Mouse (Mus musculus): ENCODE data around the gene Armh3.
A peak's percentile ranks its signal among the peaks of the same experiment; 100 is the strongest.

The Armh3 gene

GRCm38 (mm10) chr19:45903861-45904260, 94.4 kb downstream of the Armh3 start:
- DNase-seq, result no peak

GRCm38 (mm10) chr19:45902390-45903035, 95.8 kb downstream of the Armh3 start:
- DNase-seq, result no peak

- no peak for DNase-seq
These were observed 97.5 kb downstream of the Armh3 start for GRCm38 (mm10) chr19:45900836-45901235.

GRCm38 (mm10) chr19:45895726-45896125, 102.6 kb downstream of the Armh3 start:
- DNase-seq, result no peak

GRCm38 (mm10) chr19:45882056-45882455, 116.2 kb downstream of the Armh3 start:
- no peak for DNase-seq

GRCm38 (mm10) chr19:45873320-45873719, 125.0 kb downstream of the Armh3 start:
- no peak for DNase-seq

- no peak for DNase-seq
These were observed 142.9 kb downstream of the Armh3 start for GRCm38 (mm10) chr19:45855284-45855920.

GRCm38 (mm10) chr19:45854521-45854920, 143.8 kb downstream of the Armh3 start:
- DNase-seq, result no peak

GRCm38 (mm10) chr19:45847733-45848093, 150.6 kb downstream of the Armh3 start:
- no peak for DNase-seq

GRCm38 (mm10) chr19:45847016-45847732, 151.1 kb downstream of the Armh3 start:
- peak; percentile 31 for DNase-seq

GRCm38 (mm10) chr19:45844209-45844608, 154.1 kb downstream of the Armh3 start:
- no peak for DNase-seq

- no peak for DNase-seq
These were observed 154.9 kb downstream of the Armh3 start for GRCm38 (mm10) chr19:45843424-45843823.

- DNase-seq, result no peak
These were observed 161.0 kb downstream of the Armh3 start for GRCm38 (mm10) chr19:45837050-45837994.

GRCm38 (mm10) chr19:45835490-45835889, 162.8 kb downstream of the Armh3 start:
- DNase-seq, result no peak

- DNase-seq, result no peak
These were observed 164.6 kb downstream of the Armh3 start for GRCm38 (mm10) chr19:45833665-45834064.

- DNase-seq, result no peak
These were observed 167.6 kb downstream of the Armh3 start for GRCm38 (mm10) chr19:45830679-45831078.

- no peak for DNase-seq
These were observed 170.6 kb downstream of the Armh3 start for GRCm38 (mm10) chr19:45827736-45828135.

GRCm38 (mm10) chr19:45827125-45827524, 171.2 kb downstream of the Armh3 start:
- DNase-seq, result no peak

- no peak for DNase-seq
These were observed 172.1 kb downstream of the Armh3 start for GRCm38 (mm10) chr19:45826146-45826545.

GRCm38 (mm10) chr19:45821832-45822231, 176.5 kb downstream of the Armh3 start:
- DNase-seq, result no peak

- peak; percentile 66 for DNase-seq
These were observed 180.3 kb downstream of the Armh3 start for GRCm38 (mm10) chr19:45817816-45818490.

- DNase-seq, result no peak
These were observed 181.6 kb downstream of the Armh3 start for GRCm38 (mm10) chr19:45816727-45817126.
